In the genomic region with DNA sequence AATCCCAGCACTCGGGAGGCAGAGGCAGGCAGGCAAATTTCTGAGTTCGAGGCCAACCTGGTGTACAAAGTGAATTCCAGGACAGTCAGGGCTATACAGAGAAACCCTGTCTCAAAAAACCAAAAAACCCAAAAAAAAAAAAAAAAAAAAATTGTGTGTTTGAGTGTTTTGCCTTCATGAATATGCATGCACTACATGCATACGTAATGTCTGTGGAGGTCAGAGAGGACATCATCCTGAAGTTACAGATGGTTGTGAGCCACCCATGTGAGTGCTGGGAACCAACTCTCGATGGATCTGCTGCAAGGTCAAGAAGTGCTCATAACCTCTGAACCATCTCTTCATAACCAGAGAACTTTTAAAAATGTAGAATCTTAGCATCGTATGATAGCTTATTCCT, we compare ENCODE assay signal across 20 mouse cellular contexts. TPM values are rescaled to one million over a fixed set of nuclear protein-coding genes. Genes with fewer than 3 reads are reported as not detected.
"Had no signal": no experiment of that assay in that cellular context is flagged by ENCODE, and none has a peak within 500 bp of the region (broad histone marks: within the 10 kb centered on the region; RNA-seq: fewer than 3 reads in every experiment).

No protein-coding gene starts in this region.

- DNase-seq: cerebellum, adult 8-10 months; cerebellum, adult 9-10 months; cerebellum, adult 9-11 months; cerebellum, postnatal 10 days; cerebellum, postnatal 14 days; cerebellum, postnatal 25 days; cerebellum, postnatal 36 days; embryo, embryonic 11 days; forebrain, postnatal 0 days; gastrocnemius, adult 2 months; gastrocnemius, postnatal 10 days; gastrocnemius, postnatal 14 days; gastrocnemius, postnatal 25 days; gastrocnemius, postnatal 36 days; heart, adult 18-20 months; heart, adult 2 months had no signal

RNA-seq across cellular contexts. Expression of a gene that starts 52.7 kb away (rescaled TPM):
- total RNA-seq: common myeloid progenitor, adult 5-6 weeks; forebrain, postnatal 0 days; gastrocnemius, adult 18-20 months; gastrocnemius, adult 2 months; gastrocnemius, postnatal 10 days; gastrocnemius, postnatal 14 days; gastrocnemius, postnatal 25 days; gastrocnemius, postnatal 36 days; gastrocnemius, postnatal 4 days; granulocyte monocyte progenitor cell, adult 5-6 weeks; heart, adult 18-20 months; heart, adult 2 months had no signal
